Mouse (Mus musculus) cerebellum, postnatal 14 days (tissue): Measurements from ENCODE around the gene Slc18a3.

ENCODE experiments used
- DNase-seq, 2 experiments: peaks; one replicate each; pipeline ENCODE4 v3.0.0; 2021; ENCODE audit warnings: mixed read lengths in 2 of 2

Gene Slc18a3

DNA sequence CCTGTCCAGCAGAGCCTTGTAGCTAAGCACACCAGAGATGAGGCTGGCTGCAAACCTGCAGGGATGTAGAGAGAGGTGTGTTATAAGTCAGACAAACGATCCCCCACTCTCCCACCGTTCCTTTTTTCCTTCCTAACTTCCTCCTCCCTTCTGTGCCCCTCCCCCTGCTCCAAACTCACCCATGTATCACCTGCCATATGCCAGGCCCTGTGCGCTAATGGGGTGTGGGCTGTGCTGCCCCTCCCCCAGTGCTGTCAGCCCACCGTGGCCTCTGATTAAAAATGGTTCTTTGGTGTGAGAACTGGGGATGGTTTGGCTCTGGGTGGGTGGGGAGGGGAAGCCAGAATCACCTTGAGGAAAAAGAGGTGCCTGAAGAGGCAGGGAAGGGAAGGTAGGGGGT is 12.1 kb downstream of the Slc18a3 start:
- DNase-seq: no peak

DNA sequence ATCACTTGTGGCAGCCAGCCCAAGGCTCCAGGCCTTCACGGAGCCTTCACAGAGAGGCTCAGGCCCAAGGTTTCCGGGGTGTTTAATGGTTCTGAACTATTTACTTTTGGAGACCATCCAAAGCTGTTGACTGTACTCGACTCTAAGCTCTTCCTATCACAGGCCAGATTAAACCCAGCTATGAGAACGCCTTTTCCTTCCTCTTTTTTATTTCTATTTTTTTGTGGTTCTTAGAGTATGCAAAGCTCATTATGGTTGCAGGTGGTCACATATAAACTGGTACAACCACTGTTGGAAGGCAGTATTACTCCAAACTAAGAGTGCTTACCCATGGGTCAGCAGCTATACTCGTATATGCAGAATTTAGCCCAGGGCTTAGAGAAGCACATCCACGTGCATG is 17.7 kb downstream of the Slc18a3 start:
- DNase-seq: no peak

DNA sequence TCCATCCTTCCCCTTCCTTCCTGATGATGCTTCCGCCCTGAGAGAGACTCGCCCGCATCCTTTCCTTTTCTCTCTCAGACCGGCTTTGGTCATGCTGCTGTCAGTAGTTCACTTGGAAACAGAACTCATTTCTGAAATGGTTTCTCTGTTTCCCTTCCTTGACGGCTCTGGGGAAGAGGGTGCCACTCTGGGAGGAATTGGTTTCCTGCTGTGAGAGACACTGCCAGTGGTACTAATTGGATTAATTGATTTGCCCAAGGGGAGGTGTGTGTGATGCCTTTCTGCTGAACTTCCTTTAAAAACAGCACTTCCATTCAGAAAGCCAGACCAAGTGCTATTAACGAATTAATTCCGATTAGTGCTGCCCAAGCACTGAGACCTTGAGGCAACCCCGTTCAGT is 21.2 kb downstream of the Slc18a3 start:
- DNase-seq: no peak

GRCm38 (mm10) chr14:32439744-32440143 is 24.9 kb downstream of the Slc18a3 start:
- no peak for DNase-seq

DNA sequence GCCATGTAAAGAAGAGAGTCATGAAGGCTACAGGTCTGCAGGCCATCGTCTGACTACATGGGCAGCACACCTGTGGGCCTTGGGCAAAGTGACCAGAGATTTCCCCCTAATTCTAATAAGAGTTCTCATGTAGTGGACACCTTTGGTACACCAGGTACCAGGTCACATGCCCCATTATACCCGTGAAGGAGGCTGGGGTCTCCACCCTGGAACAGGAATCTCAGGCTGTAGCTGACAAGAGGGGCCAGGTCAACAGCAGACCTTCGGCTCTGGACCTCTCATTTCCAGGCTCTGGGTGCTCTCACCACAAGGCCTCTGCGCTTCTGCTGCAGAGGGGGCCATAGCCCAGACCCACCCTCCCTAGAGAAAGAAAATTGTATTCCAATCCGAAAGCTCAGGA is 25.3 kb downstream of the Slc18a3 start:
- DNase-seq: no peak

DNA sequence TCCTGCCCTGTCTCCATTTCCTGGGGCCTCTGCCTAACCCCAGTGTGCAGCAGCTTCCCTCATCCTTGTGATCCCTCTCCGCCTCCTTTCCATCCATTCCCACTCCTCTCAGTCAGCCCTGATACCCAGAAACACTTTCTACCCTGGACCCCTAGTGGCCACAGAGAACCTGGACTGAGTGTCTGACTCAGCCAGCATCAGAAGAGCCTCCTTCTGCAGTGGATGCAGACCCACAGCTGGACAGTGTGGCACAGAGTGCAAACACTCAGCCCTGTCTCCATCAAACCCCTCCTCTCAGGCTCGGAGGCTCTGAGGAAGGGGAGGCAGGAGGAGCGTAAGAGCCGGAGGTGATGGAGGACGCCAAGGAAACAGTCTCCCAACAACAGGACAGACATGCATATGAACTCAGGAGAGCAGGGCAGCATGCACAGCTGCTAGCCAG is 27.3 kb downstream of the Slc18a3 start:
- DNase-seq: no peak

DNA sequence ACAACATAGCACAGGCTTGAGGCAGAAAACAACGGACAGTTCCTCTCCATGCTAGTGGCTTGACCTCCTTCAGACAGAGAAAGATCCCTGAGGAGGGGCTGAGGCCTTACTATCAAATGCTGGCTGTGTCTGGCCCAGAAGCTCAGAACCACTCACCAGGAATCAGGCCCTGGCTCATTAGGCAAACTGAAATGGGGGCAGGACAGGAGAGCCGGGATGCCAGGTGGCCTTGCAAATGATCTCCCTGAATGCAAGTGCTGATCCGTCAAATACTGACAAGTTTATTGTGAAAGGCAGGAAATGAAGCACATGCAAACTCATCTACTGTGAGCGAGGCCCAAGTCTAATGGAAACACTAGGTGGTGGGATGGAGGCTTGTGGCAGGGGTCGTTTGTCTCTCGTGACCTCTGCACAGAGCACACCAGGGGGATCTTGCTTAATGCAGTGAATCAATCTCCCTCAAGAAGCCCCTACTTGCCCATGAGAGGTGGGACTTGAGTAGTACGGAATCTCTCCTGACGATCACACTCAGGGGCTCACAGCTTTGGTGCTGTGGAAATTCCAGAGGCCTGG is 35.5 kb downstream of the Slc18a3 start:
- DNase-seq: no peak

GRCm38 (mm10) chr14:32423946-32424345 is 40.7 kb downstream of the Slc18a3 start:
- DNase-seq: peak; percentile 59 to 76

- DNase-seq: no peak
Observed at GRCm38 (mm10) chr14:32418747-32419146, 45.9 kb downstream of the Slc18a3 start.
